Mouse (Mus musculus) small intestine, adult 2 months (tissue): ENCODE data around the gene Ltn1.

Experiments used
- CTCF ChIP-seq: fragments of 200-500 bp; IDR thresholded peaks from 2 replicates; pipeline ENCODE4 v1.5.1; 2012; ENCODE audit warnings: low read depth, mild to moderate bottlenecking, control low read depth, inconsistent platforms, low read length, moderate library complexity, mixed read lengths; ENCODE audit not compliant: insufficient replicate concordance, insufficient read length; ENCODE audit errors: extremely low read depth
- POLR2A ChIP-seq: fragments of 200-500 bp; IDR thresholded peaks from 2 replicates; pipeline ENCODE4 v1.6.1; 2012; ENCODE audit warnings: low read depth, mild to moderate bottlenecking, control low read depth, inconsistent platforms, low read length, moderate library complexity

- no peak for TF ChIP-seq POLR2A
- no peak for TF ChIP-seq CTCF
These were observed 77.7 kb downstream of the Ltn1 start for GRCm38 (mm10) chr16:87354748-87355147.
